Mouse (Mus musculus): ENCODE measurements around the gene Itch. TPM values are rescaled to one million over a fixed set of nuclear protein-coding genes. Genes with fewer than 3 reads are reported as not detected.
A peak's percentile ranks its signal among the peaks of the same experiment; 100 is the strongest.

The Itch gene
- polyA plus RNA-seq (2015; fragmentation: Nextera tagmentation; extraction: Ambion mirVana), result 34.9 and 35.6 TPM in 2 replicates

DNA sequence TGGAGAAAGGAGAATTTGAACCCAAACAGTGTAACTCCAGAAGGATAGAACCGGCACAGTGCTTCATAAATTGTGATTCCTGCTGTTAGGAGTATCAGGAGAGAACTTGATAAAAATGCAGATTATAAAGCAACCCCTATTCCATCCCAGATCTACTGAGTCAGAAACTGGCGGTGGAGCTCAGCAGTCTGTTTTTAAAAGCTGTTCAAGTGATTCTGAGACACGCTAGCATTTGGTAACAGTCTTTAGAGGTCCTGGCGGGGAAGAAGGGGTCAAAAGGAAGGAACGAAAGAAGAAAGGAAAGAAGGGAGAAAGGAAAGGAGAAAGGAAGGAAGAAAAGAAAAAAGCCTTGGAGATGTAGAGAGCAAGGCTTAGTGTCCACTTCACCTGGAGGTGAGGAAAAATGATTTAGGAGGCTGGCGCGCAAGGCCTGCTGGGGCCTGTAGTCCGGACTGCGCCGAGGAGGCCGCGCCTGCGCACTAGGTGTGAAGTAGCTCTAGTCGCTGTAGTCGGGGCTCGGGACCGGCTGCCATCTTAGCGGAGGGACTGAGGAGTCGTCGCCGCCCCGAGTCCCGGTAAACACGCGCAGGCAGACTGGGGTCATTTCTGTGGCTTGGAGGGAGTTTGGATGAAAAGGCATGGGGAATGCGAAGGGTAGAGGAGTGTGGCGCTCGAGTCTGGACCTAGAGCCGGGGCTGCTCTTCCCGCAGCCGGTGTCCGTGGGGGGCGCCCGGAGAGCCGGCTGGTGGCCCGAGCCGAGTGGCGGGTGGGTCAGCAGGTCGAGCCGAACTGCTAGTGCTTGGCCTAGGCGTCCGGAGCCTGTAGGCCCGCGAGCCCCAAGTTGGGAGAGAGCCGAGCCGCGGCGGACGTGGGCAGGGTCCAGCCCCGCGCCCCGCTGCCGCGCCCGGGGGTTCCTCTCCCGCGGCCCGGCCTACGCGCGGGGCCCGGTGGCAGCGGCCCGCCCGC, at the start of gene Itch:
TSS of gene Itch (plus strand) at position 499 of the 966 bp plus-strand sequence.
- Histone ChIP-seq H3K27me3 (no peaks in the 10 kb centered on the region), H3K4me2 (peak within 1 kb of the TSS; percentile 58), H3K4me1 (replicated peaks) (peaks cover 21% of the 10 kb centered on the region), H3K36me3 (peaks cover 4% of the 10 kb centered on the region), H3K9me3 (replicated peaks) (no peaks in the 10 kb centered on the region), H3K9ac (peak within 1 kb of the TSS; percentile 94), H3K4me3 (peak within 1 kb of the TSS; percentile 78), H3K27ac (peak within 1 kb of the TSS; percentile 90)
- WGBS, result 2% methylated on average over 62 of the region's 65 CpGs
- ATAC-seq (replicated peaks; ENCODE audit: insufficient number of reproducible peaks, insufficient read depth, low FRiP score, low read depth), result peak; percentile 95

GRCm38 (mm10) chr2:155084546-155084945, 48.8 kb upstream of the Itch start:
- Histone ChIP-seq H3K36me3 (no peaks in the 10 kb centered on the region), H3K27ac (no peak overlapping the region), H3K4me1 (replicated peaks) (no peaks in the 10 kb centered on the region), H3K4me2 (no peak overlapping the region), H3K9me3 (replicated peaks) (no peaks in the 10 kb centered on the region), H3K9ac (no peak overlapping the region), H3K27me3 (0 out of 2 replicates have a peak, but pooled peaks cover 3% of the 10 kb centered on the region), H3K4me3 (no peak overlapping the region)
- WGBS, result 79% methylated on average over 5 of the region's 5 CpGs
- ATAC-seq (replicated peaks; ENCODE audit: insufficient number of reproducible peaks, insufficient read depth, low FRiP score, low read depth), result no peak

DNA sequence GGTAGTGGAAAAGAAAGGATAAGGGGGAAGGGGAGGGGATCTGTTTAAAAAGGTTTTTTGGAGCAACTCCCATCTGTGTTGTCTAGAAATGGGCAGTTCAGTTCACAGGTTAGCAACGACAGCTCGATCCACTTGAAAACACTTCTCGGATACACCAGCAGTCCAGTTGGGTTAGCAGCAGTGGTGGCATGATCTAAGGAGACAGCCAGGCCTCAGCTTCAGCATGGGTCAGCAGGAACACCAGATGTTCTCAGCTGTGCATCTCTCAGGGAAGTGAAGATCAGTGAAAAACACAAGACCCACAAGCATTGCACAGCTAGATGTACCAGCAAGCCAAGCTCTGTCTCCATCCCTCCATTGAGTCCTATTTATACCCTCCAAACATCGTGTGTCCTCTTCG, 47.0 kb upstream of the Itch start:
- peaks cover 4% of the 10 kb centered on the region for H3K4me1 ChIP-seq (replicated peaks)
- 80% methylated on average over 5 of the region's 5 CpGs for WGBS
- no peak for ATAC-seq (replicated peaks; ENCODE audit: insufficient number of reproducible peaks, insufficient read depth, low FRiP score, low read depth)
- no peak overlapping the region for H3K9ac ChIP-seq
- H3K9me3 ChIP-seq (replicated peaks), result no peaks in the 10 kb centered on the region
- 0 out of 2 replicates have a peak, but pooled peaks cover 2% of the 10 kb centered on the region for H3K27me3 ChIP-seq
- no peak overlapping the region for H3K4me2 ChIP-seq
- H3K36me3 ChIP-seq, result no peaks in the 10 kb centered on the region
- H3K4me3 ChIP-seq, result no peak overlapping the region
- no peak overlapping the region for H3K27ac ChIP-seq

- 69% methylated on average over 6 of the region's 6 CpGs for WGBS
- H3K9me3 ChIP-seq (replicated peaks), result no peaks in the 10 kb centered on the region
- no peak overlapping the region for H3K9ac ChIP-seq
- H3K4me1 ChIP-seq (replicated peaks), result peaks cover 4% of the 10 kb centered on the region
- H3K36me3 ChIP-seq, result no peaks in the 10 kb centered on the region
- no peak for ATAC-seq (replicated peaks; ENCODE audit: insufficient number of reproducible peaks, insufficient read depth, low FRiP score, low read depth)
- H3K4me3 ChIP-seq, result no peak overlapping the region
- H3K27me3 ChIP-seq, result no peaks in the 10 kb centered on the region
- no peak overlapping the region for H3K27ac ChIP-seq
- no peak overlapping the region for H3K4me2 ChIP-seq
Observed at GRCm38 (mm10) chr2:155088264-155088663, 45.0 kb upstream of the Itch start.

DNA sequence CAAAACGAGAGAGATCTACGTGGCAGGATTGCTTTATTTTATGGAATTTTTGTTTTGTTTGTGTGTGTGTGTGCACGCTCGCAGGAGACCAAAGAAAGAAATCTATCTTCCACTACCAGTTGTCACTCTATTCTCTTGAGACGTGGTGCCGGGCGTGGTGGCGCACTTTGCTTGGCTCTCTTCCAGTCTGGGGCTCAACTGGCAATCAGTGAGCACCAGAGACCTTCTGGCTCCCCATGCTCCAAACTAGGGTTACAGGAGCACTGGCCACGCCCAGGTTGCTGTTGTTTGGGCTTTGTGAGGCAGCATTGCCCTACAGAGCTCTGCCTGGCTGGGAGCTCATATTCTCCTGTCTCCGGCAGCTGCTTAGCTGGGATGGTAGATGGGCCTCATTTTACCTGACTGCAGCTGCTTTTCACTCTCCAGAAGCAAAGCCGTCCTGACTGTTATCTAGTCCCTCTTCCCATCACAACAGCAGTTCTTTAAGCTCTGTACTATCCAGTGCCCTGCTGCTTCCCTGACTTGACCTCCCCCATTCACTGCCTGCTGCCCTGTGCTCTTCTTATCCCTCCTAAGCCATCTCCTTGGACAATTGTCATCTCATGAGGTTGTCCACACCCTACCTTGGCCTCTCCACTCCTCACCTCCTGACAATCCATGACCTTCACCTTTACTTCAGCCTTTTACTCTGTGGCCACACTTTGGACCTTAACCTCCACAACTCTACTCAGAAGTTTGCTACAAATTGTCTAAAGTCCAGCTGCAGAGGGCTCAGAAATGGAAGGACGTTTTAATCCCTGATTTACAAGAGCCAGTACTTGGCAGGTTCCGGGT, 42.2 kb upstream of the Itch start:
- no peak overlapping the region for H3K4me2 ChIP-seq

GRCm38 (mm10) chr2:155091743-155092075, 41.6 kb upstream of the Itch start:
- Histone ChIP-seq H3K9ac (no peak overlapping the region), H3K9me3 (replicated peaks) (no peaks in the 10 kb centered on the region), H3K4me2 (no peak overlapping the region), H3K36me3 (no peaks in the 10 kb centered on the region), H3K4me3 (no peak overlapping the region), H3K4me1 (replicated peaks) (peaks cover 4% of the 10 kb centered on the region), H3K27me3 (no peaks in the 10 kb centered on the region), H3K27ac (no peak overlapping the region)
- no peak for ATAC-seq (replicated peaks; ENCODE audit: insufficient number of reproducible peaks, insufficient read depth, low FRiP score, low read depth)
- WGBS, result 55% methylated on average over 3 of the region's 3 CpGs

More for the DNA sequence above, 42.2 kb upstream of the Itch start:
- Histone ChIP-seq H3K27ac (no peak overlapping the region), H3K9me3 (replicated peaks) (no peaks in the 10 kb centered on the region), H3K36me3 (no peaks in the 10 kb centered on the region), H3K9ac (no peak overlapping the region), H3K27me3 (no peaks in the 10 kb centered on the region), H3K4me3 (no peak overlapping the region), H3K4me1 (replicated peaks) (peaks cover 4% of the 10 kb centered on the region)
- ATAC-seq (replicated peaks; ENCODE audit: insufficient number of reproducible peaks, insufficient read depth, low FRiP score, low read depth), result no peak
- WGBS, result 55% methylated on average over 13 of the region's 13 CpGs

DNA sequence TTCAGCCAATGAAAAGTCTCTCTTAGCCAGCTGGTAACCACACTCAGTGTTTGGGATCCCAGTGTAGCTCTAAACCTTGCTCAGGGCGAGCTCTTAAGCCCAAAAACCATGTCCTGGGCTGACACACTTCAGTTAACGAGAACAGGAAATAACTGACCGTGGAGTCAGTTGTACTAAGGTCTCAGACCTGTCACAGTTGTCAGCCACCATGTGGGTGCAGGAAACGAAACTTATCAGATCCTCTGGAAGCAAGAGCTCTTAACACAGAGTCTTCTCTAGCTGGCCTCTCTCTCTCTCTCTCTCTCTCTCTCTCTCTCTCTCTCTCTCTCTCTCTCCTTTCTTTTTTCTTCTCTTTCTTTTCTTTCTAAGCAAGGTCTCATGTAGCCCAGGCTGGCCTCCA, 39.9 kb upstream of the Itch start:
- 25% methylated on average over 4 of the region's 4 CpGs for WGBS

DNA sequence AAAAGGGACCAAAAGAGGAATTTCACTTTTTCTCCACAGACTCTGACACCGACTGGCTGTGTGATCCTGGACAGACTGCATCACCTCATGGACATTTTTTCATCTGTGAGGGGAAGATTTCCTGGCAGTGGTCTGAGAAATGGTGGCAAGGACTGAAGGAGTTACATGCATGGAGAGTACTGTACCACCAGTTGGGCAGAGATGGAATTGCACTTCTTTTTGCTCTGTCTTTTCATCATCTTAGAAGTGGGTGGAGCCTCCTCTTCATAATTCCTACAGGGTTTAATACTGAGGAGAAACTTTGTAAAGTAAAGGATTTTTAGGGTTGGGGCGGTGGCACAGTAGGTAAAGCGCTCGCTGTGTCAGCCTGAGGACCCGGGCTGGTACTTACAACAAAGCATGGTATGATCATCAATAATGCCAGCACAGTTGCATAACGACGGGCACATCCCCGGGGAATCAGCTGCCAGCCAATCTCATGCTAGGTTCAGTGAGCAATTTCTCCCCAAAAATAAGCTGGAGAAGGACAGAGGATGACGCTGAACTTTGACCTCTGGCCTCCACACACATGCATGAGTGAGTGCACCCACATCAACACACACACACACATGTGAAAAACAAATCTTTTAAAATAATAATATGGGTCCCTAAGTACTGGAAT, 34.5 kb upstream of the Itch start:
- no peaks in the 10 kb centered on the region for H3K27me3 ChIP-seq
- H3K4me1 ChIP-seq (replicated peaks), result no peaks in the 10 kb centered on the region; the same call in 1 of the 2 replicates
- no peak for ATAC-seq (replicated peaks; ENCODE audit: insufficient number of reproducible peaks, insufficient read depth, low FRiP score, low read depth)
- H3K9ac ChIP-seq, result no peak overlapping the region
- H3K9me3 ChIP-seq (replicated peaks), result no peaks in the 10 kb centered on the region
- 84% methylated on average over 9 of the region's 9 CpGs for WGBS
- H3K4me3 ChIP-seq, result no peak overlapping the region
- H3K4me2 ChIP-seq, result no peak overlapping the region
- no peak overlapping the region for H3K27ac ChIP-seq
- no peaks in the 10 kb centered on the region for H3K36me3 ChIP-seq

More for the DNA sequence above, 39.9 kb upstream of the Itch start:
- H3K4me3 ChIP-seq, result no peak overlapping the region
- H3K9me3 ChIP-seq (replicated peaks), result no peaks in the 10 kb centered on the region
- H3K27me3 ChIP-seq, result no peaks in the 10 kb centered on the region
- H3K27ac ChIP-seq, result no peak overlapping the region
- ATAC-seq (replicated peaks; ENCODE audit: insufficient number of reproducible peaks, insufficient read depth, low FRiP score, low read depth), result no peak
- no peak overlapping the region for H3K4me2 ChIP-seq
- no peaks in the 10 kb centered on the region for H3K36me3 ChIP-seq
- H3K9ac ChIP-seq, result no peak overlapping the region
- H3K4me1 ChIP-seq (replicated peaks), result peaks cover 4% of the 10 kb centered on the region

DNA sequence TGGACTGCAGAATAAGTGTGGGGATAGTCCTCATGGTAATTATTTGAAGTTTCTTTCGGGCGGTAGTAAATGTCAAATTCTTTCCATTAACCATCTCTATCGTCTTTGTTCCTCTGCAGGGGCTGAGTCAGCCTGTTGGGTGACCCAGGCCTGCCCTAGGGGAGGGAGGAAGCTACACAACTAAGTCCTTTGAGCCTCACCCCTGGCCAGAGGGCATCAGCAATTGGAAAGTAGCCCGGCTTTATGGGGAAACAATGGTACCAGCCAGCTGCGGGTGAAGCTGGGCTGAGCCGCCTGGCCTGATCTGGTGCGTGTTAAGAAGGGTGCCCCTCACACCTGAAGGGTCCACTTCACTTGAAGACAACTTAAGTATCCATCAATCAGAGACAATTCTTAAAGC, 33.9 kb upstream of the Itch start:
- no peaks in the 10 kb centered on the region; the same call in 1 of the 2 replicates for H3K4me1 ChIP-seq (replicated peaks)
- 51% methylated on average over 7 of the region's 7 CpGs for WGBS
- no peak; the same call in 1 of the 2 replicates for ATAC-seq (replicated peaks; ENCODE audit: insufficient number of reproducible peaks, insufficient read depth, low FRiP score, low read depth)
- H3K27me3 ChIP-seq, result no peaks in the 10 kb centered on the region
- H3K4me2 ChIP-seq, result no peak overlapping the region
- H3K4me3 ChIP-seq, result no peak overlapping the region
- no peak overlapping the region for H3K27ac ChIP-seq
- no peak overlapping the region for H3K9ac ChIP-seq
- no peaks in the 10 kb centered on the region for H3K36me3 ChIP-seq
- no peaks in the 10 kb centered on the region for H3K9me3 ChIP-seq (replicated peaks)

GRCm38 (mm10) chr2:155099994-155100795, 33.1 kb upstream of the Itch start:
- Histone ChIP-seq H3K4me1 (replicated peaks) (no peaks in the 10 kb centered on the region; the same call in 1 of the 2 replicates), H3K27ac (no peak overlapping the region), H3K27me3 (no peaks in the 10 kb centered on the region), H3K9ac (no peak overlapping the region), H3K4me2 (no peak overlapping the region), H3K4me3 (no peak overlapping the region), H3K9me3 (replicated peaks) (no peaks in the 10 kb centered on the region), H3K36me3 (no peaks in the 10 kb centered on the region)
- ATAC-seq (replicated peaks; ENCODE audit: insufficient number of reproducible peaks, insufficient read depth, low FRiP score, low read depth), result no peak
- 57% methylated on average over 14 of the region's 14 CpGs for WGBS
